Mouse (Mus musculus): ENCODE measurements at regions not wholly inside any gene's neighbourhood (a gene's known extent, or its start where the extent isn't known, plus 50 kb on each side); places are given as distances from the start of the nearest gene placed in this dataset.

GRCm38 (mm10) chr15:31854764-31855163 lies 253.1 kb downstream of the Fam173b start:
- no peak for DNase-seq

- DNase-seq, result no peak
Measured at GRCm38 (mm10) chr15:31855188-31855587, 253.5 kb downstream of the Fam173b start.

- DNase-seq, result no peak
Measured at GRCm38 (mm10) chr15:31869100-31869499, 267.4 kb downstream of the Fam173b start.

GRCm38 (mm10) chr15:31869673-31870417 lies 268.2 kb downstream of the Fam173b start:
- no peak for DNase-seq

GRCm38 (mm10) chr15:31875436-31875835 lies 273.8 kb downstream of the Fam173b start:
- no peak for DNase-seq

- DNase-seq, result no peak
Measured at GRCm38 (mm10) chr15:31880479-31880878, 278.8 kb downstream of the Fam173b start.

GRCm38 (mm10) chr15:31882331-31882730 lies 280.7 kb downstream of the Fam173b start:
- peak; percentile 13 for DNase-seq

GRCm38 (mm10) chr15:31883516-31883915 lies 281.9 kb downstream of the Fam173b start:
- DNase-seq, result no peak

GRCm38 (mm10) chr15:31898904-31899650 lies 278.0 kb upstream of the Tas2r119 start:
- DNase-seq, result no peak

GRCm38 (mm10) chr15:31900325-31900724 lies 276.8 kb upstream of the Tas2r119 start:
- DNase-seq, result no peak

GRCm38 (mm10) chr15:31908432-31908831 lies 268.7 kb upstream of the Tas2r119 start:
- DNase-seq, result no peak

- DNase-seq, result no peak
Measured at GRCm38 (mm10) chr15:31911978-31912377, 265.1 kb upstream of the Tas2r119 start.

- no peak for DNase-seq
Measured at GRCm38 (mm10) chr15:31921485-31921884, 255.6 kb upstream of the Tas2r119 start.

GRCm38 (mm10) chr15:31960301-31960700 lies 216.8 kb upstream of the Tas2r119 start:
- DNase-seq, result no peak

- no peak for DNase-seq
Measured at GRCm38 (mm10) chr15:31961963-31962362, 215.1 kb upstream of the Tas2r119 start.

GRCm38 (mm10) chr15:31964911-31965310 lies 212.2 kb upstream of the Tas2r119 start:
- DNase-seq, result no peak

- DNase-seq, result no peak
Measured at GRCm38 (mm10) chr15:31965542-31965941, 211.5 kb upstream of the Tas2r119 start.

- DNase-seq, result no peak
Measured at GRCm38 (mm10) chr15:31972891-31973290, 204.2 kb upstream of the Tas2r119 start.

- DNase-seq, result no peak
Measured at GRCm38 (mm10) chr15:31973889-31974288, 203.2 kb upstream of the Tas2r119 start.

GRCm38 (mm10) chr15:31976461-31976860 lies 200.6 kb upstream of the Tas2r119 start:
- DNase-seq, result no peak

GRCm38 (mm10) chr15:31977563-31977962 lies 199.5 kb upstream of the Tas2r119 start:
- DNase-seq, result no peak

- DNase-seq, result no peak
Measured at GRCm38 (mm10) chr15:31979961-31980360, 197.1 kb upstream of the Tas2r119 start.

GRCm38 (mm10) chr15:31980791-31981190 lies 196.3 kb upstream of the Tas2r119 start:
- no peak for DNase-seq

GRCm38 (mm10) chr15:31987291-31987690 lies 189.8 kb upstream of the Tas2r119 start:
- no peak for DNase-seq

Data from gastrocnemius, postnatal 25 days (tissue).